Mouse (Mus musculus): Measurements from ENCODE around the gene Cxcl14. TPM values are rescaled to one million over a fixed set of nuclear protein-coding genes. Genes with fewer than 3 reads are reported as not detected.

Cxcl14 gene
- polyA plus RNA-seq, 1 experiment from 2014 or later: 338 TPM

GRCm38 (mm10) chr13:56259926-56260250 is 36.5 kb downstream of the Cxcl14 start:
- ATAC-seq (ENCODE audit: insufficient number of reproducible peaks, insufficient read depth, low FRiP score, low TSS enrichment): no peak
- WGBS: 2% methylated on average over 5 of the region's 5 CpGs
- Histone ChIP-seq H3K27me3 (peaks cover 87% of the 10 kb centered on the region), H3K4me3 (no peak overlapping the region), H3K27ac (no peak overlapping the region), H3K4me1 (peaks cover 8% of the 10 kb centered on the region; the same call in 1 of the 2 replicates), H3K9me3 (no peaks in the 10 kb centered on the region), H3K36me3 (no peaks in the 10 kb centered on the region), H3K4me2 (replicated peaks) (no peak overlapping the region), H3K9ac (no peak overlapping the region)

- H3K4me2 ChIP-seq (replicated peaks): peak overlapping the region; percentile 46
- H3K9me3 ChIP-seq: no peaks in the 10 kb centered on the region
- H3K36me3 ChIP-seq: no peaks in the 10 kb centered on the region
- ATAC-seq (ENCODE audit: insufficient number of reproducible peaks, insufficient read depth, low FRiP score, low TSS enrichment): no peak
- H3K9ac ChIP-seq: no peak overlapping the region
- no peak overlapping the region for H3K27ac ChIP-seq
- peaks cover 8% of the 10 kb centered on the region; the same call in 1 of the 2 replicates for H3K4me1 ChIP-seq
- H3K27me3 ChIP-seq: peaks cover 91% of the 10 kb centered on the region
- WGBS: 1% methylated on average over 50 of the region's 55 CpGs
- peak overlapping the region; percentile 29 for H3K4me3 ChIP-seq
Measured at GRCm38 (mm10) chr13:56259021-56259925, 37.1 kb downstream of the Cxcl14 start.

GRCm38 (mm10) chr13:56258196-56259020 is 37.9 kb downstream of the Cxcl14 start:
- ATAC-seq (ENCODE audit: insufficient number of reproducible peaks, insufficient read depth, low FRiP score, low TSS enrichment): no peak
- under 1% methylated on average over 52 of the region's 52 CpGs for WGBS
- no peak overlapping the region for H3K9ac ChIP-seq
- H3K27me3 ChIP-seq: peaks cover 94% of the 10 kb centered on the region
- H3K4me3 ChIP-seq: peak overlapping the region; percentile 29
- H3K4me1 ChIP-seq: peaks cover 8% of the 10 kb centered on the region; the same call in 1 of the 2 replicates
- H3K36me3 ChIP-seq: no peaks in the 10 kb centered on the region
- peak overlapping the region; percentile 46 for H3K4me2 ChIP-seq (replicated peaks)
- H3K9me3 ChIP-seq: no peaks in the 10 kb centered on the region
- no peak overlapping the region for H3K27ac ChIP-seq

DNA sequence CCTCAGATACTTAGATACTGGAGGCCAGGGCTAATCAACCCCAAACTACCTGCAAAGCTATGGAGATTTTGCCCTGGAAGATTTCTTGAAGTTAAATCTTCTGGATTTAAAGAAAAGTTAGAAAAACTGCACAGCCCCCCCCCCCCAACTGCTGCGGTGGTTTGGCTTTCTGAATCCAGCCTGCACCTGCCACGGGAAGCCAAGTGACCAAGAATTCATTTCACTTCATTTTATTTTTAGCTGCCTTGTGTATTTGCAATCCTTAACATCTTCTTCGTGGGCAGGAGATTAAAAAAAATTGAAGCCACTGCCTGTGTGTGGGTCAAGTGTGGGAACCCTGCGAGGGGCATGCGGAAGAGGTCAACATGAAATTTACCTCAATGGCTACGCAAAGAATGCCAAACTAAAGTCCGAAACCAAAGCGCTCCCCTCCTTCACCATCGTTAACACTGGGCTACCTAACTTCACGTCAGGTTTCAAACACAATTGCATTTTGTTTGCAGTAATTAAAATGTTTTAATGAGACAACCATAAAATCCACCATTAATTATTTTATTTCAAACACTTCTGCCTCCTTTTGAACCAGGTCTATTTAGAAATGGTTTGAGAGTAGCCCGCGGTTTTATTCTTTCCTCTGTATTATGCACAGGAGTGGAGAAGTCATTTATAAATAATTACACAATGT is 38.7 kb downstream of the Cxcl14 start:
- H3K4me1 ChIP-seq: peaks cover 8% of the 10 kb centered on the region; the same call in 1 of the 2 replicates
- no peak overlapping the region for H3K9ac ChIP-seq
- H3K27ac ChIP-seq: no peak overlapping the region
- H3K4me3 ChIP-seq: no peak overlapping the region
- WGBS: 3% methylated on average over 12 of the region's 12 CpGs
- peaks cover 96% of the 10 kb centered on the region for H3K27me3 ChIP-seq
- no peak overlapping the region for H3K4me2 ChIP-seq (replicated peaks)
- no peaks in the 10 kb centered on the region for H3K36me3 ChIP-seq
- no peak for ATAC-seq (ENCODE audit: insufficient number of reproducible peaks, insufficient read depth, low FRiP score, low TSS enrichment)
- H3K9me3 ChIP-seq: no peaks in the 10 kb centered on the region

GRCm38 (mm10) chr13:56256716-56257299 is 39.5 kb downstream of the Cxcl14 start:
- Histone ChIP-seq H3K27ac (no peak overlapping the region), H3K36me3 (no peaks in the 10 kb centered on the region), H3K9me3 (no peaks in the 10 kb centered on the region), H3K4me2 (replicated peaks) (no peak overlapping the region), H3K4me1 (peaks cover 14% of the 10 kb centered on the region), H3K9ac (no peak overlapping the region), H3K4me3 (no peak overlapping the region), H3K27me3 (peaks cover 96% of the 10 kb centered on the region)
- no peak for ATAC-seq (ENCODE audit: insufficient number of reproducible peaks, insufficient read depth, low FRiP score, low TSS enrichment)
- whole genome bisulfite sequencing: 7% methylated on average over 14 of the region's 14 CpGs

GRCm38 (mm10) chr13:56253379-56253778 is 43.0 kb downstream of the Cxcl14 start:
- Histone ChIP-seq H3K27ac (no peak overlapping the region), H3K4me3 (no peak overlapping the region), H3K4me1 (peaks cover 13% of the 10 kb centered on the region), H3K9ac (no peak overlapping the region), H3K9me3 (no peaks in the 10 kb centered on the region), H3K4me2 (replicated peaks) (no peak overlapping the region), H3K27me3 (peaks cover 92% of the 10 kb centered on the region), H3K36me3 (no peaks in the 10 kb centered on the region)
- 16% methylated on average over 3 of the region's 3 CpGs for WGBS
- ATAC-seq (ENCODE audit: insufficient number of reproducible peaks, insufficient read depth, low FRiP score, low TSS enrichment): no peak

DNA sequence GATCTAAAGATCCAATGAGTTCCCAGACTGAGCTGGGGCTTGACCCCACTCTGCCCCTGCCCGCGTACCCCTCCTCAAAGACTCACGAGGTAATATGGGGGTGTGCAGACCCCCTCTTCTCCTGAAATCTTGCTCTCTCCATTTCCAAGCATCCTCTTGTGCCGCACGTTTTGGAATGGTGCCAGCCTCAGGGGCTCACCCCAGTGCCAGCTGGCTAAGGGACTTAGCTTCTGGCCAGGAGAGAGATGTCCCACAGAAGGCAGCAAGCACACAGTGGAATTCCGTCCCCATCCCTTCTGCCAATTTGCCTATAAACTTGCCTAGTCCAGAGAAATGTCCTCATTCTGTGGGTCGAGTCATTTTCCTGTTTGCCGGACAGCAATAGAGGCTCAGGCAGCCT is 43.6 kb downstream of the Cxcl14 start:
- peak overlapping the region; percentile 12 for H3K4me3 ChIP-seq
- peak overlapping the region; percentile 56 for H3K4me2 ChIP-seq (replicated peaks)
- no peak overlapping the region for H3K9ac ChIP-seq
- H3K4me1 ChIP-seq: peaks cover 12% of the 10 kb centered on the region
- no peak overlapping the region for H3K27ac ChIP-seq
- no peak for ATAC-seq (ENCODE audit: insufficient number of reproducible peaks, insufficient read depth, low FRiP score, low TSS enrichment)
- H3K36me3 ChIP-seq: no peaks in the 10 kb centered on the region
- peaks cover 96% of the 10 kb centered on the region for H3K27me3 ChIP-seq
- WGBS: 11% methylated on average over 8 of the region's 8 CpGs
- no peaks in the 10 kb centered on the region for H3K9me3 ChIP-seq

- Histone ChIP-seq H3K4me2 (replicated peaks) (peak within 1 kb of the TSS; percentile 56), H3K27me3 (peaks cover 96% of the 10 kb centered on the region), H3K36me3 (no peaks in the 10 kb centered on the region), H3K4me1 (peaks cover 12% of the 10 kb centered on the region), H3K9me3 (no peaks in the 10 kb centered on the region), H3K4me3 (peak within 1 kb of the TSS; percentile 36), H3K27ac (peak within 1 kb of the TSS; percentile 32), H3K9ac (0 out of 2 replicates have a peak within 1 kb of the TSS, but pooled peaks have one; percentile 17)
- WGBS: under 1% methylated on average over 65 of the region's 65 CpGs
- peak; percentile 69 for ATAC-seq (ENCODE audit: insufficient number of reproducible peaks, insufficient read depth, low FRiP score, low TSS enrichment)
Measured at GRCm38 (mm10) chr13:56251924-56252619, 44.3 kb downstream of the Cxcl14 start, which contains the start of gene Neurog1. Gene Neurog1 (minus strand): TSS chr13:56252163.

DNA sequence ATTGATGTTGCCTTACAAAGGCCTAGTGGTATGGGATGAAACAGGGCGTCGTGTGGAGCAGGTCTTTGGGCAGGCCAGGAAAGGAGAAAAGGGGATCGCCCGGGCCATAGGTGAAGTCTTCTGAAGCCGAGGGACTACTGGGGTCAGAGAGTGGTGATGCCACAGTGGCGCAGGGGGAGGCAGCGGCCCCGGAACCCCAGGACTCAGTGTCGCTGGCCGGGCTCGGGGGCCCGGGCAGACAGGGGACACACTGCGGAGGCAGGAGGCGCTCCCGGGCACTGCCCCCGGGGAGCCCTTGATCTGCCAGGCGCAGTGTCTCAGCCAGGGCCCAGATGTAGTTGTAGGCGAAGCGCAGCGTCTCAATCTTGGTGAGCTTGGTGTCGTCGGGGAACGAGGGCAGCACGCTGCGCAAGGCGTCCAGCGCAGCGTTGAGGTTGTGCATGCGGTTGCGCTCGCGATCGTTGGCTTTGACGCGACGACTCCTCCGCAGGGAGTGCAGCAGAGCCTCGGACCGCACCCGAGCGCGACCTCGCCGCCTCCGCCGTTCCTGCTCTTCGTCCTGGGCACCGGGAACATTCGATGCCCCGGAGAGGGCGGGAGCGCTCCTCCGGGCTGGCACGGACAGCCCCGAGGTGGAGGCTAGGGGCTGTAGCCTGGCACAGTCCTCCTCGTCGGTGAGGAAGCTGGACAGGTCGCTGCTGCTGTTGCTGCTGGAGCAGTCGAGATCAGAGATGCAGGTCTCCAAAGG is 45.0 kb downstream of the Cxcl14 start:
- Histone ChIP-seq H3K9ac (no peak overlapping the region), H3K4me3 (peak overlapping the region; percentile 36), H3K27me3 (peaks cover 96% of the 10 kb centered on the region), H3K4me2 (replicated peaks) (peak overlapping the region; percentile 56), H3K4me1 (peaks cover 12% of the 10 kb centered on the region), H3K9me3 (no peaks in the 10 kb centered on the region), H3K27ac (peak overlapping the region; percentile 32), H3K36me3 (no peaks in the 10 kb centered on the region)
- no peak for ATAC-seq (ENCODE audit: insufficient number of reproducible peaks, insufficient read depth, low FRiP score, low TSS enrichment)
- 2% methylated on average over 59 of the region's 59 CpGs for WGBS

GRCm38 (mm10) chr13:56250551-56251161 is 45.7 kb downstream of the Cxcl14 start:
- Histone ChIP-seq H3K4me1 (peaks cover 12% of the 10 kb centered on the region), H3K9me3 (no peaks in the 10 kb centered on the region), H3K27me3 (peaks cover 96% of the 10 kb centered on the region), H3K36me3 (no peaks in the 10 kb centered on the region), H3K27ac (peak overlapping the region; percentile 32; the same call in 1 of the 2 replicates), H3K9ac (no peak overlapping the region), H3K4me2 (replicated peaks) (no peak overlapping the region; the same call in 1 of the 2 replicates), H3K4me3 (peak overlapping the region; percentile 36; the same call in 1 of the 2 replicates)
- WGBS: under 1% methylated on average over 14 of the region's 14 CpGs
- ATAC-seq (ENCODE audit: insufficient number of reproducible peaks, insufficient read depth, low FRiP score, low TSS enrichment): no peak
